Mouse (Mus musculus) regulatory T cell (primary cell): ENCODE results near the gene Usp48.

Experiments used
- in situ Hi-C: fragments of 300-600 bp; cut with MboI, MseI; formaldehyde crosslinking; loops from one replicate; pipeline ENCODE4 v1.15.1; 2025; ENCODE audit warnings: high pct_unique_total_duplicates

The Usp48 gene

DNA sequence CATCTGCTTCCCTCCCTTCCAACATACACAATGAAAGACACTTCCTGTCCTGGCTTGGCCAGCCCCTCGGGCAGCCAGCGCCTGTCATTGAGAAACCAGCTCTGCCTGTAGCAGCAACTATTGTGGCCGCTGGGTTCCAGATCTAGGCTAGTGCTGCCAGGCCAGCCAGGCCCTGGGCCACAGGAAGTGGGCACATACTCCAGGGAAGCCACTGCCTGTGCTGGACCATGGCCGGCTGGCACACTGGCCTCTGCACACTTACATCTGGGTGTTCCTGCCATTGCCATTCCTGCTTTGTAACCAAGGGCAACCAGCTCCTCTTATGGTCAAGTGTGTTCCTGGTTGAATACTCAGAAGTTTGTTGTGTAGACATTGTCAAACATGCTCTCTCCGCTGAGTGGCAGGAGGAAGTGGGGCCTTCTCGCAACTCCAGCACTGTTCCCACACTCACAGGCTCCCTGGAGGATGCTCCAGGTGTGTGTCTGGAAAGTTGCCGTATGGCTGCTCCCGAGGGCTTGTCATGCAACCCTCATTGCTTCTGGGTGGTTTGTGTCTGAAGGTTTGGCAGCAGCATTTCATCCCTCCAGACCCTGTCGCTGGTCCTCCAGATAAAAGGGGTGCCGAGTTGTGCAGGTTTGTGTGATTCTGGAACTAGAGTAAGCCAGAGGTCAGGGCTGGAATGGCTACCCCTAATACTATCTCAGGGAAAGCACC is 67.0 kb downstream of the Usp48 start:
- in situ Hi-C loops, result no loop called here

DNA sequence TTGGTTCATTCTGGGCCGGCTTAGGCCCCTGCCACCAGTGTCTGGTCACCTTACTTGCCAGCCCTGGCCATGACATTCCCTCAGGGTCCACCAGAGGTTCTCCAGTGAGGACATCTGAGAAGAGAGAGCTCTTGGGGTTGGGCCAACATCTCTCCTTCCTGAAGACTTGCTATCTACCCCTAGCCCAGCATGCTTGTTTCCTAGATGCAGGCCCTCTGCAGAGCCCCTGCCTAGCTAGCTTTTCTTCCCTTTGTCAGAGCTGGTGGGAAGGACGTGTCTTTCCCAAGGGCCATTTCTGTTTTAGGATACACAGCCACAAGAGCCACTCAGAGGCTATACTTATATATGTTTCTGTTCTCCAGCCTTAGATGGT is 67.5 kb downstream of the Usp48 start:
- in situ Hi-C loops, result no loop called here

DNA sequence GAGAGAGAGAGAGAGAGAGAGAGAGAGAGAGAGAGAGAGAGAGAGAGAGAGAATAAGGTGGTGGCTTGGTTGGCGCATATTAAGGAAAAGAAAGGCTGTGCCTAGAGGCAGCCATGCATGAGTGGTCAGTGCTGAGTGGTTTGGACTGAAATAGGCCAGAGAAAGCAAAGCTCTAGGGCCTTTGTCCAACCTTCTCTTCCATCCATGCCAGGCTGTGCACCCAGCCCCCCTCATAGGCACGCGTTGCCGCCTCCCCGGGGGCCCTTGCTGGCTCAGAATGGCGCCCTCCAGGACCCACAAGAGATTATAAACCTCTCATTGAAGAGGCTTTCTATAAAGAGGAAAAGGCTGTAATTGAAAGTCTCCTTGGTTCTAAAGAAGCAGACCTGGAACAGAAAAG is 68.0 kb downstream of the Usp48 start:
- in situ Hi-C loops, result no loop called here

DNA sequence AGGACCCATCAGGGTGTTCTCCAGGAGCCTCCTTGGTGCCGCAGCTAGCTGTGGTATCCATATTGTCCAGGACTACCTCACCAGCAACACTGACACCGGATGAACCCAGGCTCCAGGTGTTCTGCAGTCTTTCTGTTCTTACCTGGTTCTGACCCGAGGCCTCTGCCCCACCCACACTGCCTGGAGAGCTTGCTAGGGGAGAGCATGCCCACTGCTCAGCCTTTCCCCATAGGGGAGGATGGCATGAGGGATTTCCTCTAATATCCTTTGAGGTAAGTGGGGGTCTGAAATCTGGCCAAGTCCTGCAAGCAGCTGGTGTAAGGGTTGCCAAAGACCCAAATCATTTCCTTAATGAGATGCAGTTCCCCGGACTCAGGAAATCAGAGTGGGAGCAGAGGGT is 69.9 kb downstream of the Usp48 start:
- in situ Hi-C loops, result no loop called here

DNA sequence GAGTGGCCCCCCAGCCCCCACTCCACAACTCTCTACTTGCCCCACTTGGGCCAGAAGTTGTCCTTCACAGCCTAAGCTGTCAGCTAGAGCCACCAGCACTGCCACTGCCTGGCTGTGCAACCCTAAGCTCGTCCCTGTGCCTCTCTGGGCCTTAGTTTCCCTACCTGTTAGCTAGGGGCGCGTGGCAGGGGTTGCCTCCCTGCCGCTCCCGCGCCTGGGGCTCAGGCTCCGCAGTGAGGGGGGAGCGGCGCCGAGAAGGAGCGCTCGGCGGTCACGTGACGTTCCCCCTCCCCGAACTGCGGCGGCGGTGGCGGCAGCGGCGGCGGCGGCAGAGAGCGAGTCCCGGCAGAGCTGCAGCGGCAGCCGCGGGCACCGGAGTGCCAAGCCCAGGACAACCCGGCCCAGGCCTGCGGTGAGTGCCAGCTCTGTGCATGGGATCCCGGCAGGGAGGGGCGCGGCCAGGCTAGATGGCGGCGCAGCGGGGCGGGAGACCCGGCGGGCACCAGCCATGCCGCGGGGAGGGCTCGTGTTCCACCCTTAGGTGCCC is 71.0 kb downstream of the Usp48 start, which contains the start of gene Rap1gap:
Rap1gap (plus strand) TSS at position 294 of the 547 bp plus-strand sequence.
- in situ Hi-C loops, result no loop called here

DNA sequence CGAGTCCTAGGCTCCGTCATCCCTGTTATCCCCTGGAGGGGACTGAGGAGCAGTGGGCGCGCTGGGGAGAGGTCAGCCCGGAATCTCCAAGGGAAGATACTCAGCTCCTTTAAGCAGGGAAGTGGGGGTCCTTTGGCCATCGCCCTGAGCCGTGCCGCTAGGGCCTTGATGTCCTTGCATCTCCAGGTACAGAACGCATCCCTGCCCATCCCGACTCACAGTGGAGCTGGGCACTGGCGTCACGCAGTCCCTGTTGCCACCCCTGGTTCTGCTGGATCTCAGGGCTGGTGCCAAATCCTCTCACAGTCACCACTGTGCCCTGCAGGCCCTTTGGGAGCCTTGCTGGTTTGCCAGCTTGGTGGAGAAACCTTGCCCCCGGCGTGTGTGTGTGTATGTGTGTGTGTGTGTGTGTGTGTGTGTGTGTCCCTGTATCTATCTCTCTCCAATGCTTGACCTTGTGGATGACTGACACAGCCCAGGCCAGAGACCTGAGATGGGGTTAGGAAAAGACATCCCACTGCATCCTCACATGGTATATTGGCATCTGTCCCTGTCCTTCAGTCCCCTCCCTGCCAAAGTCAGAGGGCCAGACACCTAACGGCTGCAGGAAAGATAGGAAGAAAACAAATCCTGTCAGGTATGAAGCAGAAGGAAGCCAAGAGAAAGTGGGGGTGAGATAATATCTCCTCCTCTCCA is 71.6 kb downstream of the Usp48 start:
- in situ Hi-C loops, result no loop called here

DNA sequence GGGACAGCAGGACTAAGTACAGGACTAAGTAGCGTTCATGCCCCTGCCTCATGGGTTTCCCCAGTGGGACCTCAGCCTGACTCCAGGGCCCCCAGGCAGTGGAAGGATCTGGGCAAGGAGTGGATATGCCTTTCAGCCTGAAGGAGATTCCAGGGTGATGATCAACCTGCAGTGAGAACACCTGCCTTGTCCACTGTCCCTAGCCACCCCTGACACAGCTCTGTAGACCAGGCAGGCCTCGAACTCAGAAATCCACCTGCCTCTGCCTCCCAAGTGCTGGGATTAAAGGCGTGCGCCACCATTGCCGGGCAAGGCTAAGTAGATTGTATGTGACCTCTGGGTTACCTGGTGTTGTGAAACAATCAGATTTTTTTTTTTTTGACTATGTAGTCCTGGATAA is 72.2 kb downstream of the Usp48 start:
- in situ Hi-C loops, result no loop called here

DNA sequence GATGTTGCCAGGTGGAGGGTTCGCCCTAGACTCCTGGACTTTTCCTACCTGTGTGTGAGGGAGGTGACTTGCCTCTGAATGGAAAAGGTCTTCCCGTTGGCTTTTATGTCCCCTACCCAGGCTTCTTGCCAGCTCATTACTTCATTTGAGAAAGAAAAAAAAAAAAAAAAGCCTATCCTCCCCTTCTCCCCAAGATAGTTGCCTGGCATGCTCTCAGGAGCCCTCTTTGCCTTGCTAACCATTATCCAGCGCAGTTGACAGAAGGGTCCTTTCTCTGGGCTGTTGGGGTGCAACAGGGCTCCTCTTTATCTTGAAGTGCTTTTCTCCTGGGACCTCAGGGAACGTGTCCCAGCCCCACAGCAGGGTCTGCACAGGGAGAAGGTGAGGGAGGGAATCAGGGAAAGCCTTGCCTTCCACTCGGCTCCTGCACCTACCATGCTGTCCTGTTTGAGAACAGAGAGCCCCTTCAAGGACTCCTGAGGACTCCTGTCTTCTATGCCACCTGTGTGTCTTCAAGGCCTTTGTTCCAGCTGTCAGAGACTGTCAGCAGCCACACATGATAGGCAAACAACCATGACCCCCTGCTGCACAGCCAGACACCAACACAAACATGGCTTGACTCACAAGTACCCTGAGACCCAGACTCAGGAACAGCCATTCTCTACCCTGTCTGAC is 72.9 kb downstream of the Usp48 start:
- in situ Hi-C loops, result no loop called here

DNA sequence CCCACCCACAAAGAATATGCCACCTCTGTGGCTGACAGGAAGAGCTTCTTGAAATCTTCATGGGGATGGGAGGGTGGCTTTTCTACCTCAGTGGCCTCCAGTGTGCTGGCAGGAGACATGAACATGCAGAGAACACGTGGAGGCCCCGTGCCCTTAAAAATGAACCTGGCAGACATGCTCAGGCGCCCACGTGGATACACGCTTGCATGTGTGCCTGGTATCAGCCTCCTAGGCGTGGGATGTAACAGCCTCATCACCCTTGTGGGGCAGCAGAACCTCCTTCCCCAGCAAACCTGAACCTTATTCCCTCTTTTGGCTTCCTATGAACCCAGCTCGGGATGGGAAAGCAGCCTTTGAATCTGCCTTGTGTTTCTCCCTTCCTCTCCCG is 73.4 kb downstream of the Usp48 start:
- in situ Hi-C loops, result no loop called here

DNA sequence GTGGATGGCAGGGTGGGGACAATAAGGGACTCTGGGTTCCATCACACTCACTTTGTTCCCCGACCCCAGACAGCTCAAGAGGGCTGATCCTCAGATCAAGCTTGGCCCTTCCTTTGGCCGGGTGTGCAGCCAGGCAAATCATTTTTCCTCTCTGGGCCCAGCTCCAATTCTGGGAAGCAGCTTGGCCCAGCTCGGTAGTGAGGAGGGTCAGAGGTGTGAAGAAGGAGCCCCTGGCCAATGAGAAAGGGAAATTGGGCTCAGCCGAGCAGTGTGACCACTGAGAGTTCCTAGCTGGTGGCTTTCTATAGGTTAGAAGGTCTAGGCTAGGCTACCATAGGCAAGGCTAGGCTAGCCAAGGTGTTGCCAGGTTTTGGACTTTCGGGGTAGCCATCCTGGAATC is 74.2 kb downstream of the Usp48 start:
- in situ Hi-C loops, result no loop called here

DNA sequence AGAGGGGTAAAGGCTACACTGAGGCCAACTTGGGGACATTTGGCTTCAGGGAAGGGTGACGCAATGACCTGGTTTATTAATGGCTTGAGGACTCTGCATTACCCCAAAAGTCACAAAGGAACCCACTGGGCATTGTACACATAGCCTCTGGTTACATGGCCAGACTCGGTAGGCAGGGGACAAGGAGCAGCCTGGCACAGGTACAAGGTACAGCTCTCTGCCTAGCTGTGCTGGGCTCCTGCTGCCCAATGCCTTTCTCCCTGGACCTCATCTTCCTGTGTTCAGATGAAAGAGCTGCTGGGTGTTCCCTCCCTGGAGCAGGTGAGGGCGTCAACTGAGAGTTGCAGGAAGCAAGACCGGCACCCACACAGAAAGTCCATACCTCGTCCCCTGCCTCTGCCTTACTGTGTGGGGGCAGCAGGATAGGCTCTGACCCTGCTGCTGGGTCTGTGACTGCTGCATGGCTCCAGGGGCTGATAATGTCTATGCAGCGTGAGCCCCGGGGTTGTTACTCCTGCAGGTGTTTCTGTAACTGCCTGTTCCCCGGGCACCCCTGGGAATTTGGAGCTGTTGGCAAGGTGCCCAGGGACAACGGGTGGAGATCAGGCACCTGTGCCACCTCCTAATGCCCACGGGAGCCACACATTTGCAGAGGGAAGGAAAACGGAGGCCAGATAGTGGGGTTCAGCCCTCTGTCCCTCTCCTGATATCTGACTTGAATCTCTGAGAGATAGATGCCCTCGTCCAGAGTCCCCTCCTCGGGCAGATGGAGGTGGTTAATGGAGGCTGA is 78.4 kb downstream of the Usp48 start:
- in situ Hi-C loops, result no loop called here

DNA sequence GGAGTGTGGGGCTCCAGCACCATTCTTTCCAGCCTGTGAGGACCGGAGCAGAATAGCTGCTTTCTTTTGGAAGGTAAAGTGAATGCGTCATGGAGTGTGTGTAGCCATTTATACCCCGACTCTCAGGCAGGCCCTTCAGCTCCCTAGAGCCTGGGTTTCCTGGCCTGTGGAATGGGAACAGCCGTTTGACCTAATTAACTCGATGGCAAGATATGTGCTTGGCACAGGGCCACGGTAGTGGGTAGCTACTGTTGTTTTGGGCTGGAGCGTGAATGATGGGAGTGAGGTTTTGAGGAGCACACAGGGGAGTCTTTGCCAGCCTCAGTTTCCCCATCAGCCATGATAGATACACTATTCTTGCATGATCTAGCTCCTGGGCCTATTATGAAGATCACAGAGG is 82.0 kb downstream of the Usp48 start:
- in situ Hi-C loops, result no loop called here

DNA sequence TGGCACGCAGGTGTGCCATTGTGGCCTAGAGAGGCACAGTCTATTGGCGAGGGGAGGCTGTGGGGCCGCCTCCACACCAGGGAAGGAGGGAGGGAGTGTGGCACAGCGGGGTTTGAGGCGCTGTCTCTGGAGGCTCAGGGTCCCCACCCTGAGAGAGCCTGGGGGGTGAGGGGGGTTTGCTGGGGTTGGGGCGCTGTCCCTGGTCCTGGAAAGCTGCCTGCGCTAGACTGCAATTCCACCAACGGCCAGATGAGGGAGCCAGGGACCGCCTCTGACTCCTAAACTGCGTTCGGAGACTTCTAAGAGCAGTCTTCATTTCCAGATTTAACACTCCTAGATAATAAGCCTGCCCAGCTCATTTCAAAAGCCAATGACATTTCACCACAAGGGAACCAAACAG is 82.5 kb downstream of the Usp48 start:
- in situ Hi-C loops, result no loop called here

DNA sequence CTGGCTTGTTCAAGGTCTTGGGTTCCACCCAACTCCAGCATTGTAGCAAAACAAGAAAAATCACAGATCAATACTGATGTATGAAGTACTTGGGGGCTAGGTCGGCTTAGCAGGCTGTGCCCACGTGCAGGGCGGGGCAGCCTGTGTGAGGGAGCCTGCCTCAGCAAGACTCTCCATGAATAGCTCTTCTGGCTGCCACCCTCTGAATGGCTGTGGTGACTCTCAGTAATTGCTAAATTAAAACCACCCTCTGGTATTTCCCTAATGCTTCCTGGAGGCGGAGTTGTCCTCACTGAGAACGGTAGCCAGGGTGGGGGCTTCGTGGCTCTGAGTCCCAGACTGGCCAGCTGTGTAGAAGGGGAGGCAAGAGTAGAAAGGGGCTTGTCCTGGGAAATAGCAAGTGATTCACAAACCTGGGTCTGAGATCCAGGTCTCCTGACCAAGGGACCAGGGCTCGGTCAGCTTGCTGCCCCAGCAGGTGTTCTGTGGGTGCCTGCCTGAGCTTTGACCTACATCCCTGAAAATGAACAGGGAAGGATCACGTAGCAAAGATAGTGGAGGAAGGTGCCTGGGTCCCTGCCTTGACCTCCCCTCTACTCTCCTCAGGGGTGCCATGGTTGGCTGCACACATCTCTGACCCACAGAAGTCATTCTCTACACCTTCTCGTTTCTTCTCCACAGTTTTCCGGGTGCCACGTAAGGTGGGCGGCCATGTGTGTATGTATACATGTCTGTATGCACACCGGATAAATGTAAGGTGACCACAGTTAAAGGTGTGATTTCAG is 83.3 kb downstream of the Usp48 start:
- in situ Hi-C loops, result no loop called here

DNA sequence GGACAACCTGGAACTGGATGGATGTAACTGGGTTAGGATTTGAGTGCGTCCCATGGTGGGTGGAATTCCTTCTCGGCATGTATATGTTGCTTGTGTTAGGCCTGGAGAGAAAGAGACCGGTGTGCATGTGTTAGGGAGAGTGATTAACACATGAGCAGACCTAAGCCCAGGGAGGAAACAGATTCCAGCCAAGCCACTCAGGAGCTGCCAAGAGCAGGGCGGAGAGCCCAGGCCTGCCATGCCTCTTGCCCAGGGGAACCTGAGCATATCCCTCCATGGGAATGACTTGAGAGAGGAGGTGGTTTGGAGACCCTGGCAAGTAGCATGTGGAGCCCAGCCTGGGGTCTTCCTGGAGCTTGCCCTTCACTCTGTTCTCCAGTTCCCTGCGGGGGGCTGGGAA is 84.4 kb downstream of the Usp48 start:
- in situ Hi-C loops, result no loop called here

DNA sequence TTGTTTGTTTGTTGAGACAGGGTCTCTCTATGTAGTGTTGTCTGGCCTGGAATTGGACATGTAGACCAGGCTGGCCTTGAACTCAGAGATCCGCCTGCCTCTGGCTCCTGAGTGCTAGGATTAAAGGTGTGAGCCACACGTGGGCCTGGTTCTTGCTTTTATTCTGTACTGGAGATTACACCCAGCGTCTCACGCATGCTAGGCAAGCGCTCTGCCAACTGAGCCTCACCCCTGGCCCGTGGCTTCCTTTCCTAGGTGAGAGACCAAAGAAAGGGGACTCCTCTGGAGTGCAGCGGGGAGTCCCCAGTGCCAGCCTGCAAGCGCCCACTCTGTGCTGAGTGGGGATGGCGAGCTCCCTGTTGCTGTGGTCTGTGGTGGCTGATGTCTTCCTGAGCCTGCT is 85.0 kb downstream of the Usp48 start:
- in situ Hi-C loops, result no loop called here

DNA sequence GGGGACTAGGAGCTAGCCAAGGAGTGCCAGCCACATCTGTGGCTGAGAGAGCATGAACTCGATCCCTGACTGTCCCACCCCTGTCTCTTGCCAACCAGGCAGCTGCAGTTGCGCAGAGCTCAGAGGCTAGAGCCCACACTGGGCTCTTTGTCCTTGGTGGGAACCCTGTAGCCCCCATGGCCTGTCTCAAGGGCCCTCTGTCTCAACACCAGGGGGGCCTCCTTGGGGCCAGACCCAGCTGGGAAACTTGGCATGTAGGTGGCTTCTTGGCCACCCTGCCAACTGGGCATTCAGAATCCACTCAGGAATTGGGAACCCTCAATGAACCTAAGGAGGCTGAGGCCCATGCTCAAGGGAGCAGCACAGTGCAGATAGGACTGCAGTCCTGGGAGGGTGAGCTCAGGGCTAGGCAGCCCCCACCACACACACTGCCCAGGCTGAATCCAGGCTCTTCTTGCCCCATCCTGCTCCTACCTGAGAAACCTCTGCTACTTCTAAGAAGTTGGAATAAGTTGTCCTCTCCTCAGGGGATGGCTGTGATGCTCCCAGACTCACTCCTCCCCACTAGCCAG is 86.5 kb downstream of the Usp48 start:
- in situ Hi-C loops, result no loop called here

DNA sequence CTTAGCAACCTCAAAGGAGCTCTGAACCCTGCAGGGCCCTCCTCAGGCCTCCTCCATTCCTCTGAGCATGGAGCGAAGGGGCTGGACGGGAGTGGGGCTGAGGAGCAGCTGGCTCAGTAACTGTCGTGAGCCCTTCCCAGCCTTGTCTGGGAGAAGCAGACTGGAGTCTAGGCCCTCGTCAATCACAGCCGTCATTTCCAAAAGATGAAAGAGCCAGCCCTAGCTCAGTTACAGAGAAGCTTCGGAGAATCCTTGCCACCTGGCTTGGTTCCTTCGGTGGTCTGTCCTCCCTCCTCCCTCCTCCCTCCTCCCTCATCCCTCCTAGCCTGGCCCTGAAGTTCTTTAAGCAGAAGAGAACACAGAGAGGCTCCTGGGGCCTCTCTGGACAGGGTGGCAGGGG is 87.2 kb downstream of the Usp48 start:
- in situ Hi-C loops, result no loop called here

DNA sequence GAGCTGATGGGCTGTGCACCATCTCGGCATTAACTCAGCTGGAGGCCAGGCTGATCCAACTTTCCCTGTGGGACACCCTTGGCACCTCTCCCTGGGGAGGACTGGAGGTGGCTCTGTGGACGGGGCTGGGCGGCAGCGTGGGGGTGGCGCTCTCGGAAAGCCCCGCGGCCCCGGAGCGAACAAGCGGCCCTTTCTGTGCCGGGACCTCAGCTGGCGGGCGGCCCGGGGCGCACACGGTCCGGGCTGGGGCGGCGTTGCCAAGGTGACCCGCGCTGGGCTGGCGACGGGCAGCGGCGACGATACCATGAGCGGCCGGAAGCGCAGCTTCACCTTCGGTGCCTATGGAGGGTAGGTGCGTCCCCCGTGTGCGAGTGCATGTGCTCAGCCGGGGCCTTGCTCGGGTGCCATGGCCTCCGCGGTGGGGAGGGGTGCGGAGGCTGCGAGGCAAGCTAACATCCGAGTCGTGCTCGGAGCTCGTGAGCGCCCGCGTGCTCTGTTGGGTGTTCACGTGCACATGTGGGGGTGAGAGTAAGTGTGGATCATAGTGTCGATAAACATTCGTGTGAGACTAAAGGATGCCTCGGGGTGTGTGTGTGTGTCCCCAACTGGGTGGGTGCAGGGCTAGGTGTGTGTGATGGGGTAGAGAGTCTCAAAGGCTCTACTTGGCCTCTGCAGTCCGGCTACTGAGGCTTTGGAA is 88.0 kb downstream of the Usp48 start:
- in situ Hi-C loops, result no loop called here

DNA sequence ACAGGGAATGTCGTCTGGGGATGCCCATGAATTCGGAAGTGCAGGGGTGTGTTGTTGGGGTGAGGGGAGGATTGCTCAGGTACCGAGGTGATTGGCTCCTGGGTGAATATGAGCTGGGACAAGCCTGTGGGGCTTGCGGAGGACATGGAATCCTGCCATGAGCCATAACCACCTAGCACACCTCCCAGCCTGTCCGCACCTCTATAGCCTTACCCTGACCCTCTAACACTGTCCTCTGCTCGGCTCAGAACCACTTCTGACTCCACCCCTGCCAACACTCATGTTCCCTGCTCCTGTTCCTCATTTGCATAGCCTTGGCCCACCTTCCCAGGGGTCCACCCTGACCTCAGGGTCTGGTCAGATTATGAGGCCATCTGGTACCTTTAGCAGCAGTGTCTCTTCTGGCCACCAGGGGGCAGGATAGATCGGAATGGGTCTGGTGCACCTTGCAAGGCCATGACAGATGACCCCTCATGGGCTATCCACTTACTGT is 89.5 kb downstream of the Usp48 start:
- in situ Hi-C loops, result no loop called here
